Mouse (Mus musculus) liver (tissue): ENCODE data around the gene Troap.

ENCODE experiments used
- DNase-seq: peaks from one replicate; pipeline ENCODE4 v3.0.0-alpha.2; 2020; ENCODE audit warnings: mixed read lengths

Troap gene

GRCm38 (mm10) chr15:99087253-99088075 lies 13.1 kb downstream of the Troap start, which contains the start of gene C1ql4:
Gene C1ql4, minus strand, starts transcription at chr15:99087817.
- DNase-seq = peak; percentile 60

GRCm38 (mm10) chr15:99088292-99088691 lies 13.9 kb downstream of the Troap start:
- DNase-seq = peak; percentile 76

- no peak for DNase-seq
These were observed 14.7 kb downstream of the Troap start for GRCm38 (mm10) chr15:99089069-99089468.

- DNase-seq = no peak
These were observed 18.5 kb downstream of the Troap start, which contains the start of gene Dnajc22 for GRCm38 (mm10) chr15:99092870-99093269. Gene Dnajc22, plus strand, starts transcription at chr15:99093170.

GRCm38 (mm10) chr15:99093291-99094258 lies 19.2 kb downstream of the Troap start:
- DNase-seq = peak; percentile 36

GRCm38 (mm10) chr15:99094631-99095270 lies 20.4 kb downstream of the Troap start:
- no peak for DNase-seq

GRCm38 (mm10) chr15:99095356-99095755 lies 21.0 kb downstream of the Troap start:
- no peak for DNase-seq

- DNase-seq = no peak
These were observed 21.9 kb downstream of the Troap start for GRCm38 (mm10) chr15:99096061-99096793.

- no peak for DNase-seq
These were observed 22.6 kb downstream of the Troap start for GRCm38 (mm10) chr15:99096831-99097500.

- DNase-seq = no peak
These were observed 23.6 kb downstream of the Troap start for GRCm38 (mm10) chr15:99097840-99098492.

- no peak for DNase-seq
These were observed 24.1 kb downstream of the Troap start for GRCm38 (mm10) chr15:99098493-99098861.

- DNase-seq = peak; percentile 72
These were observed 24.8 kb downstream of the Troap start for GRCm38 (mm10) chr15:99099139-99099556.

GRCm38 (mm10) chr15:99099984-99100383 lies 25.6 kb downstream of the Troap start:
- no peak for DNase-seq

- no peak for DNase-seq
These were observed 30.9 kb downstream of the Troap start for GRCm38 (mm10) chr15:99105238-99105637.

- DNase-seq = no peak
These were observed 33.5 kb downstream of the Troap start for GRCm38 (mm10) chr15:99107866-99108265.

- DNase-seq = no peak
These were observed 36.8 kb downstream of the Troap start for GRCm38 (mm10) chr15:99111139-99111538.

- DNase-seq = no peak
These were observed 37.4 kb downstream of the Troap start for GRCm38 (mm10) chr15:99111809-99112208.

GRCm38 (mm10) chr15:99112843-99113395 lies 38.5 kb downstream of the Troap start:
- DNase-seq = no peak

- peak; percentile 54 for DNase-seq
These were observed 39.1 kb downstream of the Troap start for GRCm38 (mm10) chr15:99113396-99113975.
